Mouse (Mus musculus) heart, postnatal 0 days (tissue): ENCODE data around the gene Gm11361. TPM values are rescaled to one million over a fixed set of nuclear protein-coding genes. Genes with fewer than 3 reads are reported as not detected.
A peak's percentile ranks its signal among the peaks of the same experiment; 100 is the strongest.

ENCODE experiments used
- ATAC-seq: fragments of 200-750 bp; cut with Nextera tagmentation; 2 replicates; pipeline ENCODE4 v1.8.0; 2017; ENCODE audit warnings: low read depth, moderate number of reproducible peaks, moderate library complexity; ENCODE audit not compliant: insufficient read depth
- DNase-seq: peaks from one replicate; pipeline ENCODE4 v3.0.0-alpha.2; 2016; ENCODE audit warnings: low spot score
- H3K27ac ChIP-seq: fragments of 300-500 bp; sonication (generic); 2 replicates; pipeline ENCODE4 v1.5.1; 2014; ENCODE audit warnings: low read depth, mild to moderate bottlenecking
- H3K27me3 ChIP-seq: fragments of 300-500 bp; sonication (generic); 2 replicates; pipeline ENCODE4 v1.6.1; 2014; ENCODE audit warnings: low read length, mixed read lengths; ENCODE audit not compliant: control insufficient read depth, insufficient read depth
- H3K36me3 ChIP-seq: fragments of 300-500 bp; sonication (generic); replicated peaks from 2 replicates; pipeline ENCODE4 v1.6.1; 2014; ENCODE audit warnings: low read length, mixed read lengths; ENCODE audit not compliant: control insufficient read depth, insufficient read depth
- H3K4me1 ChIP-seq: fragments of 300-500 bp; sonication (generic); 2 replicates; pipeline ENCODE4 v1.6.1; 2014; ENCODE audit warnings: antibody characterized with exemption; ENCODE audit not compliant: control insufficient read depth, insufficient read depth
- H3K4me2 ChIP-seq: fragments of 300-500 bp; sonication (generic); 2 replicates; pipeline ENCODE4 v1.6.1; 2014; ENCODE audit warnings: low read depth, mild to moderate bottlenecking, low read length, moderate library complexity
- H3K4me3 ChIP-seq: fragments of 300-500 bp; sonication (generic); 2 replicates; pipeline ENCODE4 v1.5.1; 2014; ENCODE audit warnings: low read depth, low read length
- H3K9ac ChIP-seq: fragments of 300-500 bp; sonication (generic); replicated peaks from 2 replicates; pipeline ENCODE4 v1.6.1; 2014; ENCODE audit warnings: low read depth, low read length, mixed read lengths
- H3K9me3 ChIP-seq: fragments of 300-500 bp; sonication (generic); replicated peaks from 2 replicates; pipeline ENCODE4 v1.6.1; 2016; ENCODE audit warnings: low read length; ENCODE audit not compliant: control insufficient read depth
- CTCF ChIP-seq: IDR thresholded peaks from 2 replicates; pipeline ENCODE4 v1.5.1; 2016; ENCODE audit warnings: antibody characterized with exemption, control low read depth, low read depth
- EP300 ChIP-seq: IDR thresholded peaks from 2 replicates; pipeline ENCODE4 v1.6.1; 2016; ENCODE audit warnings: antibody characterized with exemption, low read depth
- WGBS: fragments of 180-500 bp; shearing (Covaris S2); extraction: QIAGEN DNeasy Blood & Tissue Kit; methylation state at CpG from one replicate; pipeline ENCODE4 v1.1.7; 2014; 5-methylcytosine and 5-hydroxymethylcytosine counted together
- polyA plus RNA-seq: library from polyadenylated mRNA; unstranded; fragments of >200 nt; fragmentation: Nextera tagmentation; extraction: Ambion mirVana; gene quantifications from 2 replicates; pipeline ENCODE4 v1.2.1, GENCODE M21; 2015
- total RNA-seq: library from RNA; depleted of rRNA; stranded (reverse); fragments of >200 nt; gene quantifications from 2 replicates; pipeline ENCODE4 v1.2.3, GENCODE M21; 2014; ENCODE audit warnings: low replicate concordance; rRNA removed

Gm11361 gene
- total and polyA plus RNA-seq, 2 experiments from 2014 or later, result 1.4 to 2.5 TPM

DNA sequence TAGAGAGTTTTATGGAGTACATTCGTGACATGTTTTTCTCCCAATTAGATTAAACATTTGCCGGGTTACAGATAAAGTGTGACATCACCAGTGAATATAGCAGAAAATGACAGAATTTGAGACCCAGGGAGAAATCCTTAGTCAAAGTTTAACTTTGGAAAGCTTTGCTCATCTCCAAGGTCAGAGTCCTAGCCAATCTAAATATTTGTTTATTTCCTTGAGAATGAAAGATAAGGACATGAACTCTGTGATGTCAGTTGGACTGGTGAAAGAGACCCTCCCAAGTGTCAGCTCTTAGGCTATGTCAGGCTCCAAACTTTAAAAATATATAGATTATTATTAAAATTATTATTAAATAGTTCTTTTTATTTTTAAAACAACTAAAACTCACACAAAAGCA is 39.8 kb downstream of the Gm11361 start:
- Histone ChIP-seq H3K4me2 (no peak overlapping the region), H3K4me1 (no peaks in the 10 kb centered on the region), H3K9me3 (no peaks in the 10 kb centered on the region), H3K9ac (no peak overlapping the region), H3K36me3 (no peaks in the 10 kb centered on the region), H3K4me3 (no peak overlapping the region), H3K27ac (no peak overlapping the region), H3K27me3 (no peaks in the 10 kb centered on the region)
- DNase-seq, result no peak
- WGBS, result 70% methylated on average over 2 of the region's 2 CpGs
- no peak for TF ChIP-seq EP300
- no peak for TF ChIP-seq CTCF
- no peak for ATAC-seq

DNA sequence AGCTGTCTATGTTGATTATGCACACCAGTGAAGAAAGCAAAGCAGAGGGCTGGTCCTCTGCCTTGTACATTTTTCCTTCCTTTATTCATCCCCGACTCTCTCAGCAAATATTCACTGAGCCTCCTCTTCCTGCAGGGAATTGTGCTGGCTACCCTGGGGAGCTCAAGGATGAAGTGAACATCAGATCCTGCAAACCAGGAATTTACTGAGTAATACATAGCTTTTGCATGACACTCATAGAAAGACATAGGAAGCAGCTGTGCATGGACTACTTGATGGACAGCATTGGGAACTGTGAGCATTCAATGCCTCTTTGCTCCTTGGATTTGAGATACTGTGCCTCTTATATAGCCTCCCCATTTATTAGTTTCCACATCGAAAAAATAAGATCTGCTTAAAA is 40.2 kb downstream of the Gm11361 start:
- H3K36me3 ChIP-seq, result no peaks in the 10 kb centered on the region
- H3K4me3 ChIP-seq, result no peak overlapping the region
- no peak overlapping the region for H3K27ac ChIP-seq
- TF ChIP-seq EP300 (no peak), CTCF (no peak)
- no peaks in the 10 kb centered on the region for H3K4me1 ChIP-seq
- H3K27me3 ChIP-seq, result no peaks in the 10 kb centered on the region
- H3K9me3 ChIP-seq, result no peaks in the 10 kb centered on the region
- WGBS, result 44% methylated on average over 2 of the region's 2 CpGs
- ATAC-seq (0 out of 2 replicates have a peak, but pooled peaks have one; percentile 20), DNase-seq (peak; percentile 24)
- H3K4me2 ChIP-seq, result no peak overlapping the region
- no peak overlapping the region for H3K9ac ChIP-seq

Other genes with a start within 250 kb of the Gm11361 start
- gene Prl4a1, start 241.3 kb upstream of the Gm11361 start, total RNA-seq, result not detected in 2 replicates
- gene Prl4a1, start 241.3 kb upstream of the Gm11361 start, polyA plus RNA-seq, result not detected in 2 replicates
- gene Prl5a1, start 115.0 kb upstream of the Gm11361 start, total RNA-seq, result not detected in 2 replicates
- not detected in 2 replicates for gene Prl5a1, start 115.0 kb upstream of the Gm11361 start, polyA plus RNA-seq